Mouse (Mus musculus) hindbrain, embryonic 14.5 days (tissue): ENCODE measurements around the gene Krtap9-3. TPM values are rescaled to one million over a fixed set of nuclear protein-coding genes. Genes with fewer than 3 reads are reported as not detected.
"Not testable (repeated sequence)": the region's sequence is repeated elsewhere in the genome, so short reads cannot be mapped to it uniquely, and the experiment has no call there.

Source experiments
- ATAC-seq: fragments of 200-750 bp; cut with Nextera tagmentation; 2 replicates; pipeline ENCODE4 v1.8.0; 2017; ENCODE audit warnings: moderate number of reproducible peaks, mild to moderate bottlenecking, moderate TSS enrichment, moderate library complexity; ENCODE audit not compliant: low FRiP score
- DNase-seq: peaks from one replicate; pipeline ENCODE4 v3.0.0-alpha.2; 2015; ENCODE audit warnings: low spot score
- H3K27ac ChIP-seq: fragments of 300-500 bp; sonication (generic); 2 replicates; pipeline ENCODE4 v1.5.1; 2014; ENCODE audit warnings: mild to moderate bottlenecking, moderate library complexity
- H3K27me3 ChIP-seq: fragments of 300-500 bp; sonication (generic); 2 replicates; pipeline ENCODE4 v1.6.1; 2014; ENCODE audit warnings: mild to moderate bottlenecking, low read length, mixed read lengths; ENCODE audit not compliant: control insufficient read depth, insufficient read depth
- H3K36me3 ChIP-seq: fragments of 300-500 bp; sonication (generic); replicated peaks from 2 replicates; pipeline ENCODE4 v1.6.1; 2014; ENCODE audit not compliant: control insufficient read depth, insufficient read depth
- H3K4me1 ChIP-seq: fragments of 300-500 bp; sonication (generic); replicated peaks from 2 replicates; pipeline ENCODE4 v1.6.1; 2014; ENCODE audit warnings: antibody characterized with exemption, low read length, mixed read lengths; ENCODE audit not compliant: control insufficient read depth, insufficient read depth
- H3K4me2 ChIP-seq: fragments of 300-500 bp; sonication (generic); replicated peaks from 2 replicates; pipeline ENCODE4 v1.6.1; 2014; ENCODE audit warnings: mild to moderate bottlenecking, moderate library complexity
- H3K4me3 ChIP-seq: fragments of 300-500 bp; sonication (generic); replicated peaks from 2 replicates; pipeline ENCODE4 v1.5.1; 2014; ENCODE audit warnings: mild to moderate bottlenecking, low read length
- H3K9ac ChIP-seq: fragments of 300-500 bp; sonication (generic); 2 replicates; pipeline ENCODE4 v1.6.1; 2014
- H3K9me3 ChIP-seq: fragments of 300-500 bp; sonication (generic); 2 replicates; pipeline ENCODE4 v1.6.1; 2016; ENCODE audit warnings: low read length; ENCODE audit not compliant: control insufficient read depth
- WGBS: fragments of 180-500 bp; shearing (Covaris S2); extraction: QIAGEN DNeasy Blood & Tissue Kit; methylation state at CpG from one replicate; pipeline ENCODE4 v1.1.7; 2014; 5-methylcytosine and 5-hydroxymethylcytosine counted together
- polyA plus RNA-seq: library from polyadenylated mRNA; unstranded; fragments of >200 nt; fragmentation: Nextera tagmentation; extraction: Ambion mirVana; gene quantifications from 2 replicates; pipeline ENCODE4 v1.2.1, GENCODE M21; 2014

Krtap9-3 gene
- polyA plus RNA-seq = not detected in 2 replicates

- H3K4me1 ChIP-seq, H3K36me3 ChIP-seq, H3K9ac ChIP-seq, H3K27ac ChIP-seq, DNase-seq, ATAC-seq, H3K4me2 ChIP-seq, H3K27me3 ChIP-seq, H3K4me3 ChIP-seq, H3K9me3 ChIP-seq: not testable (repeated sequence)
- 82% methylated on average over 6 of the region's 6 CpGs for WGBS
These were observed at the start of gene Krtap9-3 for GRCm38 (mm10) chr11:99597742-99598141. Krtap9-3 (minus strand) TSS chr11:99598105.

GRCm38 (mm10) chr11:99646444-99646843 is 48.5 kb upstream of the Krtap9-3 start:
- H3K4me1 ChIP-seq = no peaks in the 10 kb centered on the region
- DNase-seq (no peak), ATAC-seq (no peak)
- H3K27me3 ChIP-seq = no peaks in the 10 kb centered on the region
- H3K36me3 ChIP-seq = no peaks in the 10 kb centered on the region
- WGBS = 88% methylated on average over 15 of the region's 15 CpGs
- H3K9ac ChIP-seq = no peak overlapping the region
- no peak overlapping the region for H3K4me2 ChIP-seq
- no peaks in the 10 kb centered on the region for H3K9me3 ChIP-seq
- H3K4me3 ChIP-seq = no peak overlapping the region
- H3K27ac ChIP-seq = no peak overlapping the region

- Histone ChIP-seq H3K27ac (no peak overlapping the region), H3K4me2 (no peak overlapping the region), H3K36me3 (no peaks in the 10 kb centered on the region), H3K9ac (no peak overlapping the region), H3K4me3 (no peak overlapping the region), H3K27me3 (no peaks in the 10 kb centered on the region), H3K4me1 (no peaks in the 10 kb centered on the region), H3K9me3 (no peaks in the 10 kb centered on the region)
- 61% methylated on average over 3 of the region's 3 CpGs for WGBS
- peak; percentile 26 for DNase-seq
- no peak for ATAC-seq
These were observed 46.4 kb upstream of the Krtap9-3 start for GRCm38 (mm10) chr11:99644351-99644750.

DNA sequence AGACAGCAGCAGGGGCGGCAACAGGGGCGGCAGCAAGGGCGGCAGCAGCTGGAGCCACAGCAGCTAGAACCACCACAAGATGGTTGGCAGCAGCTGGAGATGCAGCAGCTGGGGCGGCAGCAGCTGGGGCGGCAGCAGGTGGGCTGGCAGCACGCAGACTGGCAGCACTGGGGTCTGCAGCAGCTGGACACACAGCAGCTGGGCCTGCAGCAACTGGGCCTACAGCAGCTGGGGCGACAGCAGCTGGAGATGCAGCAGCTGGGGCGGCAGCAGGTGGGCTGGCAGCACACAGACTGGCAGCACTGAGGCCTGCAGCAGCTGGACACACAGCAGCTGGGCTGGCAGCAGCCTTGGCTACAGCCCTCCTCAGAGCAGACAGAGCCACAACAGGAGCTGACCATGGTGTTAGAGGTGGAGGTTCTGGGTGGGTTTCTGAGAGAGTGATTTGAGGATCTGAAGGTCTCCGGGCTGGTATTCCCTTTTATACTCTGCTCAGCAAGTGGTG is 45.8 kb upstream of the Krtap9-3 start, which contains the start of gene Krtap4-7:
Gene Krtap4-7 (minus strand): TSS at position 455 of the 505 bp plus-strand sequence.
- not testable (repeated sequence) for H3K27ac ChIP-seq, H3K4me1 ChIP-seq, ATAC-seq, DNase-seq, H3K27me3 ChIP-seq, H3K36me3 ChIP-seq, H3K9me3 ChIP-seq, H3K4me2 ChIP-seq, H3K9ac ChIP-seq, H3K4me3 ChIP-seq
- WGBS = 82% methylated on average over 9 of the region's 9 CpGs

DNA sequence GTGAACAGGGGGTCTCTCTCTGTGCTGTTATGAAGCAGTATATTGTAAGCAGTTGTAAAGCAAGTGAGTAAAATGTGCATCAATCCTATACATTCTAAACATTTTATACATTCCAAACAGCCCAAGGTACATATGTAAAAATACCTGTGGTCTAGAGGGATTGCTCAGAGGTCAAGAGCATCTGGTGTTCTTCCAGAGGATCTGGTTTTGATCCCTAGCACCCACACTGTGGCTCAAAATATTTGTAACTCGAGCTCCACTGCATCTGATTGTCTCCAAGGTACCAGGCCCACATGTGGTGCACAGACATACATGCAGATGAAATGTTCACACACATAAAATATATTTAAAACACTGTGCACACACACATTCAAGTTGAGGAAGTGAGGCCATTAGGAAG is 43.0 kb upstream of the Krtap9-3 start:
- ATAC-seq = no peak
- no peaks in the 10 kb centered on the region for H3K9me3 ChIP-seq
- H3K4me2 ChIP-seq = no peak overlapping the region
- no peaks in the 10 kb centered on the region for H3K4me1 ChIP-seq
- no peak overlapping the region for H3K27ac ChIP-seq
- no peak overlapping the region for H3K9ac ChIP-seq
- DNase-seq = no peak
- H3K27me3 ChIP-seq = no peaks in the 10 kb centered on the region
- no peaks in the 10 kb centered on the region for H3K36me3 ChIP-seq
- 36% methylated on average over 1 of the region's 1 CpGs for WGBS
- no peak overlapping the region for H3K4me3 ChIP-seq

- H3K27me3 ChIP-seq = no peaks in the 10 kb centered on the region
- WGBS = 87% methylated on average over 1 of the region's 1 CpGs
- DNase-seq (no peak), ATAC-seq (no peak)
- H3K9me3 ChIP-seq = no peaks in the 10 kb centered on the region
- no peak overlapping the region for H3K27ac ChIP-seq
- H3K4me1 ChIP-seq = no peaks in the 10 kb centered on the region
- no peak overlapping the region for H3K9ac ChIP-seq
- no peaks in the 10 kb centered on the region for H3K36me3 ChIP-seq
- H3K4me2 ChIP-seq = no peak overlapping the region
- H3K4me3 ChIP-seq = no peak overlapping the region
These were observed 39.2 kb upstream of the Krtap9-3 start for GRCm38 (mm10) chr11:99637086-99637485.

GRCm38 (mm10) chr11:99634653-99635134 is 36.8 kb upstream of the Krtap9-3 start, which contains the start of gene Krtap4-2:
Krtap4-2 (minus strand) TSS chr11:99635084.
- Histone ChIP-seq H3K36me3 (no peaks in the 10 kb centered on the region), H3K4me1 (no peaks in the 10 kb centered on the region), H3K9me3 (no peaks in the 10 kb centered on the region), H3K27ac (no peak within 1 kb of the TSS), H3K9ac (no peak within 1 kb of the TSS), H3K4me2 (no peak within 1 kb of the TSS), H3K27me3 (no peaks in the 10 kb centered on the region), H3K4me3 (no peak within 1 kb of the TSS)
- ATAC-seq (no peak), DNase-seq (no peak)
- WGBS = 41% methylated on average over 8 of the region's 8 CpGs

DNA sequence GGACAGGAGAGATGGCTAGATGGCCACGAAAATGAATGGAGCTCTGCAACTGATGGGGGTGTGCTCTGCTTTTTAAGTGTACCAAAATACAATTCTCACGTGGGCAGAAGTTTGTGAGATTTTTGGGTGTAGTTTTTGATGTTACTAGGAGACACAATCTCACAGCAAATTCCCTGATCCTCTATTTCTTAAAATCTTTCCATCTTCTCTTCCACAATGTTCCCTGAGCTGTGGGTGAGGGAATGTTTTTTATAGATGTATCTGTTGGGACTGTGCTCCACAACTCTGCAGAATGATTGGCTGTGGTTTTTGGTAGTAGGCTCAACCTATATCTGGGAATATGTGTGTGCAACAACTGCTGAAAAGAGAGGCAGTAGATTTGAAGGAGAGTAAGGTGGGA is 35.4 kb upstream of the Krtap9-3 start:
- Histone ChIP-seq H3K4me3 (no peak overlapping the region), H3K4me1 (no peaks in the 10 kb centered on the region), H3K9me3 (no peaks in the 10 kb centered on the region), H3K27me3 (no peaks in the 10 kb centered on the region), H3K9ac (no peak overlapping the region), H3K27ac (no peak overlapping the region), H3K36me3 (no peaks in the 10 kb centered on the region), H3K4me2 (no peak overlapping the region)
- ATAC-seq (no peak), DNase-seq (no peak)
- 77% methylated on average over 2 of the region's 2 CpGs for WGBS

DNA sequence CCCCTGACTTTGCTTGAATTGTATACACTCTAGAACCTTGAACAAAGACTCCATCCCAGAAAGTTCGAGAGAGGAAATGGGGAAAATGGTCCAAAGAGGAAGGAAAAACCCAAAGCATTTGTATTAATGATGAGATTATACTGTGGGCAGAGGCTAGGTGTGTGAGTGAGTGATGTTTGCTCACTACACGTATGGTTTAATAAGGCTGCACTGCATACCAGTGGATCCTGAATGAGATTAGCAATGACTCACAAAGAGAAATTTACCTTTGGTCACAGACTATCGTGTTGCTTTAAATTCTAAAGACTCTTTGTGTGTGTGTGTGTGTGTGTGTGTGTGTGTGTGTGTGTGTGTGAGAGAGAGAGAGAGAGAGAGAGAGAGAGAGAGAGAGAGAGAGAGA is 33.0 kb upstream of the Krtap9-3 start:
- 82% methylated on average over 3 of the region's 3 CpGs for WGBS
- no peak for DNase-seq
- ATAC-seq = no peak

DNA sequence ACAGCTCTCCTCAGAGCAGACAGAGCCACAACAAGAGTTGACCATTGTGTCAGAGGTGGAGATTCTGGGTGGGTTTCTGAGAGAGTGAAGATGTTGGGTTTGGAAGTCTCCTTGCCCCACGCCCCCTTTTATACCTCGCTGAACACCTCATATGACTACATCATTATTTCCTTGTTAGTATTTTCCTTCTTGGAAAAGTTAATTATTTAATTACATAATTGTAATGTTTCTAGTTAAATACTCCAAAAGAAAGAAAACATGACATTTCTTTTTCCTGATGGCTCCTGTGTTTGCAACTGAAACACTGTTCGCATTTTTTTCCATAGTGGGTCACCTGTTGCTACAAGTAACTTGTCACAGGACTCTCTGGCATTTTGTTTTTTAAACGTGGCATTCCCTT is 30.2 kb upstream of the Krtap9-3 start, which contains the start of gene Krtap4-1:
Gene Krtap4-1 (minus strand): TSS at position 101 of the 400 bp plus-strand sequence.
- DNase-seq = no peak

More for the DNA sequence above, 33.0 kb upstream of the Krtap9-3 start:
- no peaks in the 10 kb centered on the region for H3K27me3 ChIP-seq
- no peak overlapping the region for H3K9ac ChIP-seq
- no peaks in the 10 kb centered on the region for H3K4me1 ChIP-seq
- no peak overlapping the region for H3K4me2 ChIP-seq
- H3K36me3 ChIP-seq = no peaks in the 10 kb centered on the region
- H3K9me3 ChIP-seq = no peaks in the 10 kb centered on the region
- H3K4me3 ChIP-seq = no peak overlapping the region
- no peak overlapping the region for H3K27ac ChIP-seq

More for the DNA sequence above, 30.2 kb upstream of the Krtap9-3 start, which contains the start of gene Krtap4-1:
- WGBS = 91% methylated on average over 4 of the region's 4 CpGs
- Histone ChIP-seq H3K4me3 (no peak within 1 kb of the TSS), H3K27me3 (no peaks in the 10 kb centered on the region), H3K9ac (no peak within 1 kb of the TSS), H3K4me1 (no peaks in the 10 kb centered on the region), H3K4me2 (no peak within 1 kb of the TSS), H3K36me3 (no peaks in the 10 kb centered on the region), H3K27ac (no peak within 1 kb of the TSS), H3K9me3 (no peaks in the 10 kb centered on the region)
- no peak for ATAC-seq
